Mouse (Mus musculus) hindbrain, embryonic 10.5 days (tissue): Measurements from ENCODE around the gene Gcnt3. TPM values are rescaled to one million over a fixed set of nuclear protein-coding genes. Genes with fewer than 3 reads are reported as not detected.

Source experiments
- DNase-seq: peaks from one replicate; pipeline ENCODE4 v3.0.0-alpha.2; 2017; ENCODE audit warnings: low spot score
- H3K27ac ChIP-seq: fragments of 300-500 bp; sonication (generic); 2 replicates; pipeline ENCODE4 v1.5.1; 2016; ENCODE audit warnings: mild to moderate bottlenecking, moderate library complexity
- H3K27me3 ChIP-seq: fragments of 300-500 bp; sonication (generic); 2 replicates; pipeline ENCODE4 v1.6.1; 2016; ENCODE audit warnings: mild to moderate bottlenecking; ENCODE audit not compliant: poor library complexity, insufficient read depth, severe bottlenecking
- H3K36me3 ChIP-seq: fragments of 300-500 bp; sonication (generic); 2 replicates; pipeline ENCODE4 v1.6.1; 2016; ENCODE audit warnings: mild to moderate bottlenecking, moderate library complexity
- H3K4me1 ChIP-seq: fragments of 300-500 bp; sonication (generic); replicated peaks from 2 replicates; pipeline ENCODE4 v1.6.1; 2016; ENCODE audit warnings: mild to moderate bottlenecking
- H3K4me3 ChIP-seq: fragments of 300-500 bp; sonication (generic); 2 replicates; pipeline ENCODE4 v1.5.1; 2016; ENCODE audit warnings: mild to moderate bottlenecking, moderate library complexity
- H3K9me3 ChIP-seq: fragments of 300-500 bp; sonication (generic); 2 replicates; pipeline ENCODE4 v1.6.1; 2016; ENCODE audit warnings: mild to moderate bottlenecking, moderate library complexity
- WGBS: fragments of 180-500 bp; shearing (Covaris S2); methylation state at CpG from one replicate; pipeline ENCODE4 v1.1.7; 2016; 5-methylcytosine and 5-hydroxymethylcytosine counted together
- polyA plus RNA-seq: library from polyadenylated mRNA; unstranded; fragments of >200 nt; fragmentation: Nextera tagmentation; extraction: Ambion mirVana; gene quantifications from 2 replicates; pipeline ENCODE4 v1.2.1, GENCODE M21; 2016

The Gcnt3 gene
- polyA plus RNA-seq: not detected in 2 replicates

DNA sequence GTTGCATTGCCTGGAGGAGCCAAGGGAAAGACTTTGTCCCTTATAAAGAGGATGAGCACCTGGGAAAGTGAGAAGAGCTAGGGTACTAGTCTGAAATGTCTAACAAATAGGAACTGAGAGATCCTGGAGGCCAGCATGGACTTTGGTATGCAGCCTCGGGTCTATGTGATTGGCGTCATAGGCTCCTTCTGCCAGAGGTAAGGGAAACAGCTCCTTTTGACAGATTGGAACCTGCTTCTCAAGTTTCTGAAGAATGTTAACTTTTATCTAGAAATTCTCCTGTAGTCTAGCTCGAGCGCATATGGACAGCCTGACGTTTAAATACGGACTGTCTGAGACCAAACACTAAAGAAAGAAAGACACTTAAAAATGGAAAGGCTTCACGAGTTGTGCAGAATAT, at the start of gene Gcnt3:
Gene Gcnt3, minus strand, starts transcription at position 101 of the 400 bp plus-strand sequence.
- Histone ChIP-seq H3K4me1 (no peaks in the 10 kb centered on the region), H3K27ac (no peak within 1 kb of the TSS)
- 88% methylated on average over 7 of the region's 7 CpGs for WGBS

DNA sequence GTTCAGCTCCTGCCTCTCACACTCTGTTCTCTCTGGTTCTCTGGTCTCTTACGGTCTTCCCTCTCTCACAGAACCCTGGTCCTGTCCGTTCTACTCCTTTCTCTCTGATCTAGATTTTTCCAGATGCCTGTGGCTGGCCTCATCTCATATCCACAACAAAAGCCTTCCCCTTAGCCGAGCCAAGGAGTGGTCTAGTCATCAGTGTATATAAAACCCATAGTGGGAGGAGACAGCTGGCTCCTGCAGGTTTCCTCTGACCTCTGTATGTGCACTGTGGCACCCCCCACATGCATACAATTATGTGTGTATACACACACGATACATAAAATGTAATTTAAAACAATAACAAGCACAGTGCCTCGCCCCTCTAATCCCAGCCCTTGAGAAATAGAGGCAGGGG, 49.5 kb upstream of the Gcnt3 start:
- Histone ChIP-seq H3K9me3 (no peaks in the 10 kb centered on the region), H3K36me3 (no peaks in the 10 kb centered on the region), H3K27ac (no peak overlapping the region), H3K4me1 (no peaks in the 10 kb centered on the region), H3K27me3 (no peaks in the 10 kb centered on the region), H3K4me3 (no peak overlapping the region)
- whole genome bisulfite sequencing: 76% methylated on average over 5 of the region's 5 CpGs
- no peak for DNase-seq

More for the DNA sequence above, at the start of gene Gcnt3:
- no peaks in the 10 kb centered on the region for H3K36me3 ChIP-seq
- 0 out of 2 replicates have a peak, but pooled peaks cover 3% of the 10 kb centered on the region for H3K9me3 ChIP-seq
- H3K27me3 ChIP-seq: no peaks in the 10 kb centered on the region
- no peak within 1 kb of the TSS for H3K4me3 ChIP-seq
- DNase-seq: no peak

DNA sequence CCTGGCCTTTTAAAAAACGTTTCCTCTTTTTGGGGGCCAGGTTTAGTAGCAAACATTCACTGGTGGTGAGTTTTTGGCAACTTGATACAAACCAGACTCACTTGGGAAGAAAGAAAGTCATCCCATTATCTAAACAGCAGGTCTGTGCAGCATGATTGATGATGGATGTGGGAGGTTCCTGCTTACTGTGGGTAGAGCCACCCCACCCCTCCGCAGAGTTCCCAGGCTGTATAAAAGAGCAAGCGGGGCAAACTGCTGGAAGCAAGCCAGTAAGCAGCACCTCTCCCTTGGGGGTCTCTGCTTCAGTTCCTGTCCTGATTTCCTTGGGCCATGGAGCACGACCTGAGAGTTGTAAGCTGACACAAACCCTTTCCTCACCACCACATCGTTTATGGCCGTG, 48.2 kb upstream of the Gcnt3 start:
- H3K9me3 ChIP-seq: no peaks in the 10 kb centered on the region
- 51% methylated on average over 6 of the region's 6 CpGs for WGBS

DNA sequence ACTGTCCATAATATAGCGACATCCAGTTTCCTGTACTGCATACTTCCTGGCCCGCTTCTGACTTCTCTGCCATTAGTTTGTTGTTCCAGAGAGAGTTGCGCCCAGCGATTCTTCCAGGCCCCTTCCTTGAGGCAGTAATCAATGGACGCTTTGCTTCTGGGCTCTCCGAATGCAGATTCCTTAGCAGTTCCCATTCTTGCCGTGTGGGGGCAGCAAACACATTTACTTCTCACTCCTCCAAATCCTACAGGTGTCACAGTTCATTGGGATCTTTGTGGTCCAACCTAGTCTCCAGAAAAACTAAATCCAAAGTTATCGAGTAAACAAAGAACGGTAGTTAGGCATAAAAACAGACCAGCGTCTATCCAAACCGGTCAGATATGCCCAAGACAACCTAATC, 46.2 kb upstream of the Gcnt3 start:
- H3K36me3 ChIP-seq: no peaks in the 10 kb centered on the region
- no peak overlapping the region for H3K27ac ChIP-seq
- no peaks in the 10 kb centered on the region for H3K27me3 ChIP-seq
- peak; percentile 58 for DNase-seq
- no peaks in the 10 kb centered on the region for H3K9me3 ChIP-seq
- 61% methylated on average over 11 of the region's 11 CpGs for WGBS
- no peaks in the 10 kb centered on the region for H3K4me1 ChIP-seq
- H3K4me3 ChIP-seq: no peak overlapping the region

More for the DNA sequence above, 48.2 kb upstream of the Gcnt3 start:
- no peak for DNase-seq
- Histone ChIP-seq H3K27ac (no peak overlapping the region), H3K4me3 (no peak overlapping the region), H3K4me1 (no peaks in the 10 kb centered on the region), H3K36me3 (no peaks in the 10 kb centered on the region), H3K27me3 (no peaks in the 10 kb centered on the region)

DNA sequence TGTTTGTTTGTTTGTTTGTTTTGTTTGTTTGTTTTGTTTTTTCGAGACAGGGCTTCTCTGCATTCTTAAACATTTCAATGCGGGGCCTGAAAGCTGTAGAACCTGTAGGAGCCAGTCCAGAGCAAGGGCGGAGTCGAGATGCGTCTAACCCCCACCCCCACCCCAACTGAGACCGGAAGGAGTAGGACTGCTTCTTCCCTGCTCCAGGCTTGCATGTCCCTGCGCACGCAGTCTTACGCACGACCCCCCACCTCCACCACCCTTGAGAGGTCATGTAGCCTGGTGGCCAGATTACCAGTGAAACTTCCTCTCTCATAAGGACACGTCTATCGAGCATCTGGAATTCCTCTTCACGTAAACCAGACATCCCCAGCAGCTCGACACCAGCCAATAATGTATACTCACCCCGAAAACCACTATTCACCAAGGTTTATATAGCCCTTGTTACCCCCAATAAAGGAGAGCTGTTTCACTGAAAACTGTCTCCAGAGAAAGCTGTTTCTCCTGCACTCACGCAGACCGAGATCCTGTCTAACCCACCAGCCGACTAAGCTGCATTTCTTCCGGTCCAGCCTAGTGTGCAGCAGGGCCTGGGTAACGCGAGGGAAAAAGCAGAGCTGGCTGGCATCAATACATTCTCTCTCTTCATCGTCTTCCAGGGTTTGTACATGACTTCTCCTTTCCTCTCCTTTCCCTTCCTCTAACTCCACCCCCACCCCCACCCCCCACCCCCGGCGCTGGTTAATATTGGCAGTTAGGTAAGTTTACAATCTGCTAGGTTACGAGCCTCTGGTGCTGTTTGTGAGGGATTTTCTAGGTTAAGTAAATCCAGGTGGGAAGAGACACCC, 44.7 kb upstream of the Gcnt3 start:
- Histone ChIP-seq H3K36me3 (no peaks in the 10 kb centered on the region), H3K27ac (no peak overlapping the region), H3K4me3 (no peak overlapping the region), H3K9me3 (no peaks in the 10 kb centered on the region), H3K4me1 (no peaks in the 10 kb centered on the region), H3K27me3 (no peaks in the 10 kb centered on the region)
- DNase-seq: no peak
- 82% methylated on average over 25 of the region's 25 CpGs for WGBS

DNA sequence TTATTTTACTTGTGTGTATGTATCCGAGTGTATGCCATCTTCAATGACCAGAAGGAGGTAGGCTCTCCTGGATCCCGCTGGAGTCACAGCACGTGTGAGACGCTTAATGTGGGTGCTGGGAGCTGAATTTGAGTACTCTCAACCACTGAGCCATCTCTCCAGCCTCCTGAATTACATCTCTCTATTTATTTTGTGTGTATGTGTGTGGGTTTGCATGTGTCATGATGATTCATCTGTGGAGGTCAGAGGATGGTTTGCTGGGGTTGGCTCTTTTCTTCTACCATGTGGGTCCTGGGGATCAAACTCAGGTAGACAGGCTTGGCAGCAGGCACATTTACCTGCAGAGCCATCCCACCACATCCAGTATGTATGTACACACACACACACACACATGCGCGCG, 43.9 kb upstream of the Gcnt3 start:
- H3K4me3 ChIP-seq: no peak overlapping the region
- no peaks in the 10 kb centered on the region for H3K27me3 ChIP-seq
- H3K27ac ChIP-seq: no peak overlapping the region
- no peak for DNase-seq
- WGBS: 94% methylated on average over 7 of the region's 7 CpGs
- no peaks in the 10 kb centered on the region for H3K36me3 ChIP-seq
- H3K4me1 ChIP-seq: no peaks in the 10 kb centered on the region
- no peaks in the 10 kb centered on the region for H3K9me3 ChIP-seq

DNA sequence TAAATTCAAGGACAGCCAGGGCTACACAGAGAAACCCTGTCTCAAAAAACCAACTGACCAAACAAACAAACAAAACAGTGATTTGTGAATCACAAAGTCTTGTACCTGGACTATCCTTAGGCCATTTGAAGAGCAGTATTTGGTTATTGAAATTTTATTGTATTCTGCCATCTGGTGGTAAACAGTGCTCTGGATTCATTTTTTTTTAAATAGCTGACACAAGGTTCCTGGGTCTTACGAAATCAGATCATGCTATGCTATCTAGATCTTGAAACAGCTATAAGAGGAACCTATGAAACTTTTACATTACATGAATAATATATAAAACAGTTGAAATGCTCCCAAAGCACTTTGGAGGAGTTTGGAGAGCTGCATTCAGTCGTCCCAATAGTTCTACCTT, 43.1 kb upstream of the Gcnt3 start:
- Histone ChIP-seq H3K9me3 (no peaks in the 10 kb centered on the region), H3K27ac (no peak overlapping the region), H3K4me1 (no peaks in the 10 kb centered on the region), H3K4me3 (no peak overlapping the region), H3K27me3 (no peaks in the 10 kb centered on the region), H3K36me3 (no peaks in the 10 kb centered on the region)
- 85% methylated on average over 2 of the region's 2 CpGs for WGBS
- no peak for DNase-seq

DNA sequence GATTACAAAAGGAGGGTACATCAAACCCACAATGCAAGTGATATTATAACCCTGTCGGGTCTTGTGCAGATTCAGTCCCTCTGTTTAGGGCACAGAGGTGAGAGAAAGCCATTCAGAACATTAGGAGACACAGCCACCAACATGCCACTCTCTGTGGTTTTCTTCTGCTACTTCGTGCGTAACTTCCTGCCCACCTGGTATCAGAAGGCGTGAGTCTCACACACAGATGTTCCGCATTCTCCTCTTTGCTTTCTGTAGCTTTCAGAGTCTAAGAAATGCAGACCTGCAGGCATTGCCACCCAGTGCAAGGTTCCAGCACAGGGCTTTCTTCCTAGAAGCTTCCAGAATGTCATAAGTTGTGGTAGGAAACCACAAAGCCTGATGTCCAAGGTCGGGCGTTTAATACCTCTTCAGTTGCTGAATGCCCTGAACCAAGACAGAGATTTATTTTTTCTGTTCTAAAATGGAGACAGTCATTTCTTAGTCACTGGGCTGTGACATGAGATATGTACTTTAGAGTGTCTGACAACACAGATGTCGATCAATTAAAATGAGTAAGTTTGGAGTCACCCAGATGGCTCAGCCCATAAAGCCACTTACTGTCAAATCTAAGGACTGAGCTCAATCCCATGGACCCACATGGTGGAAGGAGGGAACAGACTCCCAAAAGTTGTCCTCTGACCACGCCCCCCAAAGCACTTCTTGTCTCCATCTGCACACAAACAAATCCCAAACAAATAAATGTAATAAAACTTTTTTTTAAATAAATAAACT, 42.3 kb upstream of the Gcnt3 start:
- Histone ChIP-seq H3K9me3 (no peaks in the 10 kb centered on the region), H3K27me3 (no peaks in the 10 kb centered on the region), H3K27ac (no peak overlapping the region; the same call in 1 of the 2 replicates), H3K4me1 (no peaks in the 10 kb centered on the region), H3K4me3 (no peak overlapping the region), H3K36me3 (no peaks in the 10 kb centered on the region)
- 90% methylated on average over 9 of the region's 9 CpGs for WGBS
- DNase-seq: no peak

DNA sequence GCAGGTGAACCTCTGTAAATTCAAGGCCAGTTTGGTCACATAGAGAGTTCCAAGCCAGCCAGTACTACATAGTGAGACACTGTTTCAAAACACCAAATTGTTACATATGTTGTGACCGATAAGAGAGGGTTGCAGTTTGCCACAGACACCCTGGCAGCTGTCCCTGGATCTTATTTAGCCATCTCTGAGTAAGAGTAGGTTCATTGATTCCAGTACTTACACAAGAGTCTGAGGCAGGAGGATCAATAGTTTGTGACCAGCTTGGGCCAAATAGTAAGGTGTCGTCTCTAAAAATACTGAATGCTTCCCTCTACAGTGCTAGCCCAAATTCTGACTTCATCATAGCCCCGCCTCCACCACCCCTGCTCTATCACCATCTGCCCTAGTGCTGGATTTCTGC, 40.1 kb upstream of the Gcnt3 start:
- WGBS: 88% methylated on average over 3 of the region's 3 CpGs
- no peak overlapping the region for H3K27ac ChIP-seq
- no peaks in the 10 kb centered on the region for H3K4me1 ChIP-seq
- DNase-seq: no peak
- H3K27me3 ChIP-seq: no peaks in the 10 kb centered on the region
- no peak overlapping the region for H3K4me3 ChIP-seq
- no peaks in the 10 kb centered on the region for H3K9me3 ChIP-seq
- no peaks in the 10 kb centered on the region for H3K36me3 ChIP-seq

DNA sequence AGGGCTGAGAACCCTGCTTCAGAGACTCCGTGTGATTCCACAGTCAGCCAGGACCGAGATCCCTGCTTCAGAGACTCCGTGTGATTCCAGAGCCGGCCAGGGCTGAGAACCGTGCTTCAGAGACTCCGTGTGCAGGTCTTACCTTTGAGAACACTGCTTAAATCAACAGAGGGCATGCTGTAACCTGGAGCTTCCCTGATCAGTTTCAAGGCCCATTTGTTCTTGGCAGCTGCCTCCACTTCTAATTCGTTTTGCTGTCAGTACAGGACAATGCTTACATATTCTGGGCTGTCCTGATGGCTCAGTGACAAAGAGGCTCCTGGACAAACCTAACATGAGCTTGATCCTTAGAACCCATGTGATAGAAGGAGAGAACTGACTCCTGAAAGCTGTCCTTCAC, 39.3 kb upstream of the Gcnt3 start:
- H3K9me3 ChIP-seq: no peaks in the 10 kb centered on the region
- H3K27ac ChIP-seq: no peak overlapping the region
- H3K4me3 ChIP-seq: no peak overlapping the region
- H3K4me1 ChIP-seq: no peaks in the 10 kb centered on the region
- no peaks in the 10 kb centered on the region for H3K27me3 ChIP-seq
- H3K36me3 ChIP-seq: no peaks in the 10 kb centered on the region
- DNase-seq: no peak
- 76% methylated on average over 7 of the region's 7 CpGs for WGBS

DNA sequence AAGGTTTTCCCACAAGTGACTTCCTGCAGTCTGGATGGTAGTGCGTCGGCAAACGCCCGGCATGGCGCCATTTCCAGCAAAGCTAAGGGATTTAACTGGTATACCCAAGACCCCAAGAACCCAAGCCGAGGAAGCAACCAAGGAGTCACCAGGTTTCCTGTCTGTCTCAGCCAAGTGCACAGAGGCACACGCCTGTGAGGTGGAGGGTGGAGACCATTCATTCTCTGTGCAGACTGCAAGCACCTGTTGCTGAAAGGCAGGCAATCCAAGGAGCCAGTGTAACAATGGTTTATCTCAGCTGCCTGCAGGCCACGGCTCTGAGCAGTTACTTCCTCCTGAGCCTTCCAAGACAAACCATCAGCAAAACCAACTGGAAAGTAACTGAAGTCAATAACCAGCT, 34.5 kb upstream of the Gcnt3 start:
- peaks cover 13% of the 10 kb centered on the region for H3K4me1 ChIP-seq
- no peak overlapping the region for H3K4me3 ChIP-seq
- H3K9me3 ChIP-seq: no peaks in the 10 kb centered on the region
- no peaks in the 10 kb centered on the region for H3K36me3 ChIP-seq
- no peaks in the 10 kb centered on the region for H3K27me3 ChIP-seq
- 89% methylated on average over 8 of the region's 8 CpGs for WGBS
- H3K27ac ChIP-seq: no peak overlapping the region
- no peak for DNase-seq

DNA sequence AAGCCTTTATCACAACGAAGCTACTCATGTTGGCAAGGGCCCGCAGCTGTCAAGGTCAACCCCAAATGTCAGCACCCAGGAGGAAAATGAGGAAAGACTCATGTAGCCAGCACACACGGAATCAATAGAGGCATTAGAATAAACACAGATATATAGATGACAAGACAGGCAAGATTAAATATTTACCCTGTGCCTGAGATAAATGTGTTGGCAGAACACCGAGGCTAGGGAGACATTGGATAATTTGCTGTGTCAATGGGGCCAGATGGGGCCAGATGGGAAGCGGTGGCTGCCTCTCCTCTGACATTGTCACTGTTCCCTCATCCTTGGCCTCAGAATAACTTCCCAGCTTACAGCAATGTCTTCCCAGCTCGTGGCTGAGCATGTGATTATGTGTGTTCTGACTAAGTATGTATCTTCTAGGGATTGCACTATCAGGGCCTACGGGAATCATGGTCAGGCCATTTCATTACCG, 32.1 kb upstream of the Gcnt3 start:
- Histone ChIP-seq H3K4me3 (no peak overlapping the region), H3K27me3 (no peaks in the 10 kb centered on the region), H3K27ac (no peak overlapping the region), H3K36me3 (no peaks in the 10 kb centered on the region), H3K4me1 (peaks cover 13% of the 10 kb centered on the region), H3K9me3 (no peaks in the 10 kb centered on the region)
- 66% methylated on average over 8 of the region's 8 CpGs for WGBS
- peak; percentile 17 for DNase-seq

DNA sequence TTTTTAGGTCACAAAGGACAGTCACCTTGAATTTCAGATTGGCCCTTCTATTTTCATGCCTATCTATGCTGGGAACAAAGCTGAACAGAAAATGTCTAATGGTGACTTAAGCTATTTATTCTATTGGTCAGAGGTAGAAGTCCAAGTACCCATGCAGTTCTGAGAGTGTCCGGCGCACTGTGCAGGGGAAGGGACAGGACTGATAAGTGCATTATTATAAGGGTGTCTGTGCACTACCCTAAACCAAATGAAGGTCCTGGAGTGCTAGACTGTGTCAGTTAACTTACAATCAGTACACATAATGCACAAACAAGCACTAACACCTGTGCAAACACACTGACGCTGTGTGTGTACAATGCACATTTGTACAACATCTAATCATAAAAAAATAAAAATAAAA, 29.6 kb upstream of the Gcnt3 start:
- no peak for DNase-seq
- WGBS: 91% methylated on average over 3 of the region's 3 CpGs
- peaks cover 13% of the 10 kb centered on the region for H3K4me1 ChIP-seq

More for the DNA sequence above, 29.6 kb upstream of the Gcnt3 start:
- H3K27ac ChIP-seq: no peak overlapping the region
- no peaks in the 10 kb centered on the region for H3K9me3 ChIP-seq
- H3K27me3 ChIP-seq: no peaks in the 10 kb centered on the region
- no peak overlapping the region for H3K4me3 ChIP-seq
- no peaks in the 10 kb centered on the region for H3K36me3 ChIP-seq
